30 mouse cellular contexts compared by ENCODE assay signal in the genomic region with DNA sequence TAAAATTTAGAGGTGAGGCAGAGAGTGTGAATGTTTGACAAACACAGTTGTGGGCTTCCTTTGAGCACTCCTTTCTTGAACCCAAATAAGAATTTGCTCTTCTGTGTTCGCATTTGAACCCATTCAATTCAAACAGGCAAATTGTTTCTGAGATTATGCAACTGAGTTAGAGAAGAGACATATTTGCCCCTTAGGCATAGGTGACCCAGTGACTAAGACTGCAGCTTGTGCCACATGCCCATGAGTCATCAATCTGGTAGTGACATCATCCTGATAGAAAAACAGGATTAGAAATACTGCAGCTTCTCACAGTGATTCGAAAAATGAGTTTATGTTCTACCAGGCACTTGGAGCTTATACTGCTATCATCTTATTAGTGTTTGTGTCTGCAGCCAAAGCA.
DNase-seq lines count a peak whose midpoint lies in the region; ATAC-seq and TF ChIP-seq lines count a peak whose summit lies in the region.
"Had no signal": no experiment of that assay in that cellular context is flagged by ENCODE, and none has a peak within 500 bp of the region (broad histone marks: within the 10 kb centered on the region; RNA-seq: fewer than 3 reads in every experiment).

No protein-coding gene starts in this region.

- H3K27me3 ChIP-seq in myocyte (ENCODE audit: control insufficient read depth, insufficient read depth, insufficient read length), result no peaks in the 10 kb centered on the region
- no peaks in the 10 kb centered on the region for H3K27me3 ChIP-seq in midbrain, embryonic 14.5 days (ENCODE audit: control insufficient read depth, insufficient read depth, low read length)
- H3K27me3 ChIP-seq: embryonic facial prominence, embryonic 13.5 days; forebrain, embryonic 12.5 days; heart, embryonic 12.5 days; hindbrain, embryonic 15.5 days; limb, embryonic 13.5 days; lung, embryonic 15.5 days; neural tube, embryonic 12.5 days had no signal

- H3K27ac ChIP-seq in midbrain, embryonic 14.5 days (replicated peaks; ENCODE audit: low read depth, low read length), result no peak overlapping the region
- H3K27ac ChIP-seq: embryonic facial prominence, embryonic 13.5 days; forebrain, embryonic 12.5 days; heart, adult 2 months; hindbrain, embryonic 15.5 days; layer of hippocampus, adult 2 months; limb, embryonic 13.5 days; lung, embryonic 15.5 days; midbrain, embryonic 10.5 days; neural tube, embryonic 12.5 days; stomach, postnatal 0 days had no signal

- no peaks in the 10 kb centered on the region for H3K36me3 ChIP-seq in myocyte (ENCODE audit: control insufficient read depth, insufficient read depth)
- H3K36me3 ChIP-seq in midbrain, embryonic 14.5 days (ENCODE audit: control insufficient read depth, insufficient read depth, low read length), result no peaks in the 10 kb centered on the region
- H3K36me3 ChIP-seq: embryonic facial prominence, embryonic 13.5 days; forebrain, embryonic 12.5 days; heart, embryonic 12.5 days; hindbrain, embryonic 15.5 days; limb, embryonic 13.5 days; lung, embryonic 15.5 days; midbrain, embryonic 10.5 days; neural tube, embryonic 12.5 days had no signal

- H3K4me1 ChIP-seq in midbrain, embryonic 14.5 days (ENCODE audit: control insufficient read depth, insufficient read depth, low read length), result no peaks in the 10 kb centered on the region
- H3K4me1 ChIP-seq: embryonic facial prominence, embryonic 13.5 days; hindbrain, embryonic 15.5 days; limb, embryonic 13.5 days; lung, embryonic 15.5 days; midbrain, embryonic 10.5 days; neural tube, embryonic 12.5 days had no signal

- H3K9me3 ChIP-seq in midbrain, embryonic 14.5 days (ENCODE audit: control insufficient read depth, low read length), result no peaks in the 10 kb centered on the region
- H3K9me3 ChIP-seq: embryonic facial prominence, embryonic 13.5 days; forebrain, embryonic 12.5 days; heart, embryonic 12.5 days; hindbrain, embryonic 15.5 days; limb, embryonic 13.5 days; lung, embryonic 15.5 days; midbrain, embryonic 10.5 days; neural tube, embryonic 12.5 days had no signal

- H3K9ac ChIP-seq in midbrain, embryonic 14.5 days (replicated peaks; ENCODE audit: low read length), result no peak overlapping the region
- H3K9ac ChIP-seq: embryonic facial prominence, embryonic 13.5 days; forebrain, embryonic 12.5 days; heart, embryonic 12.5 days; hindbrain, embryonic 15.5 days; limb, embryonic 13.5 days; lung, embryonic 15.5 days; neural tube, embryonic 12.5 days had no signal

- TF ChIP-seq POLR2A in myocyte (IDR thresholded peaks at IDR 0.05; ENCODE audit: insufficient read length, low read depth), result no peak

- no peak for ATAC-seq in midbrain, embryonic 14.5 days (ENCODE audit: low FRiP score, low TSS enrichment)
- ATAC-seq: inflammation-experienced regulatory T-cells, adult 6 months; midbrain, embryonic 16.5 days had no signal

- no peaks in the 10 kb centered on the region for H3K79me2 ChIP-seq in myocyte (ENCODE audit: control insufficient read depth, insufficient read depth)

- peak; percentile 11 for DNase-seq in cerebellum, adult 9-10 months
- DNase-seq in cerebellum, adult 11-12 months, result no peak
- peak; percentile 67 for DNase-seq in Muller cell, postnatal 12 days (ENCODE audit: inconsistent ontology term)
- DNase-seq in adrenal gland, postnatal 10 days, result peak; percentile 8
- DNase-seq in right cerebral cortex, postnatal 36 days (ENCODE audit: low spot score in 2 of 2), result no peak
- no peak for DNase-seq in thymus, postnatal 25 days
- DNase-seq in midbrain, embryonic 14.5 days, result no peak
- DNase-seq: cerebellum, postnatal 10 days; gastrocnemius, postnatal 36 days; heart, adult 2 months; kidney, adult 11 months; kidney, postnatal 36 days; right cerebral cortex, adult 18-20 months; right cerebral cortex, postnatal 4 days; thymus, adult 18-20 months had no signal

- H3K4me2 ChIP-seq in myocyte (ENCODE audit: low read depth), result peak overlapping the region; percentile 12
- H3K4me2 ChIP-seq in midbrain, embryonic 14.5 days (ENCODE audit: low read length), result no peak overlapping the region
- H3K4me2 ChIP-seq: embryonic facial prominence, embryonic 13.5 days; forebrain, embryonic 12.5 days; heart, embryonic 12.5 days; hindbrain, embryonic 15.5 days; limb, embryonic 13.5 days; liver, embryonic 11.5 days; lung, embryonic 15.5 days; neural tube, embryonic 12.5 days had no signal

- H3ac ChIP-seq in myocyte (ENCODE audit: control insufficient read depth, insufficient read length), result no peak overlapping the region

- H3K4me3 ChIP-seq in myocyte, result no peak overlapping the region
- no peak overlapping the region for H3K4me3 ChIP-seq in midbrain, embryonic 14.5 days (replicated peaks; ENCODE audit: low read depth, low read length)
- H3K4me3 ChIP-seq: embryonic facial prominence, embryonic 13.5 days; erythroblast, embryonic 14.5 days; forebrain, embryonic 12.5 days; heart, adult 2 months; heart, embryonic 12.5 days; hindbrain, embryonic 15.5 days; layer of hippocampus, adult 2 months; limb, embryonic 13.5 days; lung, embryonic 15.5 days; midbrain, embryonic 10.5 days; neural tube, embryonic 12.5 days had no signal

- 93% methylated on average over 2 of the region's 2 CpGs for WGBS in midbrain, embryonic 14.5 days

TF ChIP-seq in myocyte, 11 proteins besides CTCF, POLR2A, EP300 and RAD21:
- peak; percentile 79 for TF ChIP-seq CEBPB (IDR thresholded peaks at IDR 0.05; ENCODE audit: insufficient read depth, poor library complexity, severe bottlenecking)
- TF ChIP-seq MAX (IDR thresholded peaks at IDR 0.05; ENCODE audit: low read depth), result no peak
- TF ChIP-seq MYOG (IDR thresholded peaks at IDR 0.05; ENCODE audit: control insufficient read depth in 1 of 3, insufficient read depth in 1 of 3, insufficient read length in 2 of 3, low read depth in 2 of 3), result no peak
- TF ChIP-seq SRF (IDR thresholded peaks at IDR 0.05; ENCODE audit: control insufficient read depth, insufficient read length, low read depth), result no peak
- peak; percentile 70 for TF ChIP-seq USF1 (IDR thresholded peaks at IDR 0.05; ENCODE audit: low read depth)
- TF ChIP-seq TCF3 (IDR thresholded peaks at IDR 0.05; ENCODE audit: insufficient read length, low read depth), result no peak

Comparison
In these comparisons a context has a peak if more than half of its experiments do, and no peak if none do; other contexts are left out.
1. DNase-seq: peak in cerebellum, adult 9-10 months (single experiment), Muller cell, postnatal 12 days (single experiment) and adrenal gland, postnatal 10 days (single experiment); none in cerebellum, adult 11-12 months (single experiment), right cerebral cortex, postnatal 36 days (0 of 2), thymus, postnatal 25 days (single experiment) and midbrain, embryonic 14.5 days (single experiment).